In the genomic region with DNA sequence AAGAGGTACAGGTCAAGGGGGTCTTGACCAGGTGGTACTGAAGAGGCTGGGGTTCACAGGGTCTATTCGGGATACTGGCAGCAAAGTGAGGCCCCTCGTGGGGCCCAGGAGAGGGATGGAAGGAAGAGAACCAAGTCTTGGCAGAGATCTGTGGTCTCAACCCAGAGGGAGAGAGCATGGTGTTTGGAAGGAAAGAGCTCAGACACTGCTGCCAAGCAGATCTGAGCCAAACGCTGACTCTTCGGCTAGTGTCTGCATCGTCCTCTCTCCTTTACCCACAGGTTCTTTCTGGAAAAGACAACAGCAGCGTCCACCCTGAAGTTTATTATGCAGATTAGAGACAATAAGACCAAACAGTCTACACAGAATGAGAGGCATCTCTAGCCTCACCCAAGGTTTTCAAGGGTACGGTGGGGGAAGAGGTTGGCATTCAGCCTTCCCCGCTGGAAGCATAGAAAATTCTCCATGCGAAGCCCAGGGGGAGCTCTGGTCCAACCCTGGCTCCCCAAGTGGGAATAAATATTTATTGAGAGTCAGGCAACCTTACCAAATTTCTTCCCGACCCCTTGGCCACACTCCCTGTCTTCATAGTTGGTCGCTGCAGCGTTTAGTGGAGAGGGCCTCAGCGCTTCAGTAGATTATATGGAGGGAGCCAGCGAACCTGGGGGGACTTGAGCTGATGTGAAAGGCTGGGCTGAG, we compare ENCODE assay signal across 10 mouse cellular contexts. TPM values are rescaled to one million over a fixed set of nuclear protein-coding genes. Genes with fewer than 3 reads are reported as not detected.
DNase-seq lines count a peak whose midpoint lies in the region; ATAC-seq and TF ChIP-seq lines count a peak whose summit lies in the region.
"Had no signal": no experiment of that assay in that cellular context is flagged by ENCODE, and none has a peak within 500 bp of the region (broad histone marks: within the 10 kb centered on the region; RNA-seq: fewer than 3 reads in every experiment).

No protein-coding gene starts in this region.

- peak overlapping the region; percentile 6; the same call in 1 of the 2 replicates for H3K27ac ChIP-seq in layer of hippocampus, adult 2 months
- H3K27ac ChIP-seq: neural tube, embryonic 12.5 days had no signal

- H3K4me3 ChIP-seq in layer of hippocampus, adult 2 months, result no peak overlapping the region
- H3K4me3 ChIP-seq: neural tube, embryonic 12.5 days had no signal

- no peak for ATAC-seq in megakaryocyte, adult 5-6 weeks (ENCODE audit: poor library complexity, severe bottlenecking)
- no peak for ATAC-seq in megakaryocyte progenitor cell, adult 5-6 weeks (replicated peaks; ENCODE audit: poor library complexity)

- DNase-seq in adrenal gland, postnatal 14 days, result peak; percentile 18
- DNase-seq in adrenal gland, postnatal 4 days (ENCODE audit: low spot score in 2 of 2), result no peak
- no peak for DNase-seq in layer of hippocampus, adult 2 months (ENCODE audit: low spot score in 2 of 2)
- no peak for DNase-seq in layer of hippocampus, adult 9-11 months
- DNase-seq in cerebellum, adult 11 months, result peak; percentile 26
- DNase-seq in heart, postnatal 36 days, result peak; percentile 29 to 33

- peak; percentile 77 for TF ChIP-seq CTCF in layer of hippocampus, adult 2 months (conservative IDR thresholded peaks at IDR 0.05)

- intact Hi-C loops in heart, postnatal 36 days (cut with DNase I), result loop anchor here (5.0 kb wide), 1 partner anchor 460 kb away; no protein-coding TSS in a partner anchor

RNA-seq across cellular contexts. Expression of a gene that starts 32.5 kb away (rescaled TPM):
- not detected in 2 replicates for total RNA-seq in adrenal gland, postnatal 14 days (2021)
- not detected for total RNA-seq in adrenal gland, postnatal 4 days (2021)
- total RNA-seq in layer of hippocampus, adult 2 months (2021), result not detected
- not detected for total RNA-seq in heart, postnatal 36 days (2021)
- total RNA-seq in megakaryocyte, adult 5-6 weeks (2015), result not detected in 2 replicates
- not detected in 2 replicates for total RNA-seq in megakaryocyte, adult 5-6 weeks (2017)
- not detected in 2 replicates for total RNA-seq in megakaryocyte progenitor cell, adult 5-6 weeks (2015)
- not detected in 2 replicates for total RNA-seq in megakaryocyte progenitor cell, adult 5-6 weeks (2017)
- total RNA-seq: left cerebral cortex, adult 8-10 months had no signal

Comparison
In these comparisons a context has a peak if more than half of its experiments do, and no peak if none do; other contexts are left out.
1. DNase-seq: peak in adrenal gland, postnatal 14 days (single experiment), cerebellum, adult 11 months (single experiment) and heart, postnatal 36 days (2 of 2); none in adrenal gland, postnatal 4 days (0 of 2), layer of hippocampus, adult 2 months (0 of 2) and layer of hippocampus, adult 9-11 months (single experiment).